Mouse (Mus musculus): ENCODE results near the gene Pdgfa. TPM values are rescaled to one million over a fixed set of nuclear protein-coding genes. Genes with fewer than 3 reads are reported as not detected.

Pdgfa gene
- 92.1 and 93.9 TPM in 2 replicates for polyA plus RNA-seq (2012; rRNA removed)

GRCm38 (mm10) chr5:138997171-138997788 is at the start of gene Pdgfa:
Pdgfa (minus strand) TSS chr5:138997370.

Other genes starting within 250 kb of the Pdgfa start
- gene Fam20c, start 242.9 kb downstream of the Pdgfa start, polyA plus RNA-seq (2012; rRNA removed), result 7.2 and 7.4 TPM in 2 replicates
- not detected in 2 replicates for gene Gm5294, start 177.3 kb downstream of the Pdgfa start, polyA plus RNA-seq (2012; rRNA removed)
- gene Prkar1b, start 152.6 kb upstream of the Pdgfa start, polyA plus RNA-seq (2012; rRNA removed), result 7.9 and 9.5 TPM in 2 replicates
- gene Dnaaf5, start 152.9 kb upstream of the Pdgfa start, polyA plus RNA-seq (2012; rRNA removed), result 18.3 and 19.0 TPM in 2 replicates
- 39.5 and 43.9 TPM in 2 replicates for gene Sun1, start 203.3 kb upstream of the Pdgfa start, polyA plus RNA-seq (2012; rRNA removed)

All from colon, adult 2 months (tissue).